Mouse (Mus musculus) lung, postnatal 36 days (tissue): ENCODE data around the gene Msrb1.
"Not testable (repeated sequence)": the region's sequence is repeated elsewhere in the genome, so short reads cannot be mapped to it uniquely, and the experiment has no call there.

Experiments
- DNase-seq: peaks from one replicate; pipeline ENCODE4 v3.0.0; 2022; ENCODE audit warnings: mixed read lengths

The Msrb1 gene

DNA sequence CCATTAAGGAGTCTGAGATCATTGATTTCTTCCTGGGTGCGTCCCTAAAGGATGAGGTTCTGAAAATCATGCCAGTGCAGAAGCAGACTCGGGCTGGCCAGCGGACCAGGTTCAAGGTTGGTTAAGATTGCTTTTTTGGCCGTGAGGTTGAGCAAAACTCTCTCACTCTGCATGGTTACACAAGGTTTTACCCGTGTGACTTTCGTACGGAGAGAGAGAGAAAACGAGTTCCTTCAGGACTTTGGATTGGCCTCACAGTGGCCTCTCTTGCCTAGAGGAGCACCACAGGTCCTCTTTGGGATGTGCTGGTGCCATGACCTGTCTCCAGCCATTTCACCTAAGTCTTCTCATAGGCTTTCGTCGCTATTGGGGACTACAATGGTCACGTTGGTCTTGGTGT is 15.8 kb upstream of the Msrb1 start:
- not testable (repeated sequence) for DNase-seq

- DNase-seq, result not testable (repeated sequence)
These were observed 15.0 kb upstream of the Msrb1 start for GRCm38 (mm10) chr17:24721383-24721955.

DNA sequence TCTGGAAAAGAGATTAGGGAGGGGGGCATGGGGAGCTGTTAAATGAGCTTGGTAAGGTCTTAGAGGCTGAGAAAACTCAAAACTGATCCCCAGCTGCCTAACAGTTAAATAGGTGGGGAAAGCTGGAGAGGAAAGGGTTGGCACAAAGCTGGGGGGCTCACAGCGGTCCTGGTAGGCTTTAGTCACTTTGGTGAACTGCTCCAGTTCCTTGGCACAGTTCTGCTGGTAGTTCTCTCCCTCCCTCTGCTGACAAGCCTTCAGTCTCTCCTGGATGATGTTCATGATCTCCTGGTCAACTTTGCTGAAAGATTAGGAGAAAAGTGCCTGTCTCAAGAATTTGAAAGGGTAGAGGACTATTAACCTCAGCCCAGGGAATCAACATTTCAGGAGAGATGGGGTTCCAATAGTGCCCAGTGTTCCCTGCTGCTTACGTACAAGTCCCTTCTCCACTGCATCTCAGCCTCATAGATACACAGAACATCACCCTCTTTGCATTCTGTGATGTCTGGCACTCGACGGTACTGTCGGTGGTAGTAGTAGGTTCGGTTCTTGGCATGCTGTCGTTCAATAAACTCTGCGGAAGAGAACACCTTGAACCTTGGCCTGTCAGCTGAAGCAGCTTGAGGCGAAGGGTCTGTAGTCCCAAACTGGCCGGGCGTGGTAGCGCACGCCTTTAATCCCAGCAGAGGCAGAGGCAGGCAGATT is 14.1 kb upstream of the Msrb1 start:
- no peak for DNase-seq

- no peak for DNase-seq
These were observed 13.1 kb upstream of the Msrb1 start for GRCm38 (mm10) chr17:24723122-24723880.

- no peak for DNase-seq
These were observed 12.6 kb upstream of the Msrb1 start for GRCm38 (mm10) chr17:24723881-24724180.

- peak; percentile 98 for DNase-seq
These were observed 12.3 kb upstream of the Msrb1 start, which contains the start of gene Ndufb10 for GRCm38 (mm10) chr17:24724184-24724583. Gene Ndufb10 (minus strand): TSS chr17:24724478.

GRCm38 (mm10) chr17:24725637-24726390 is 10.6 kb upstream of the Msrb1 start:
- no peak for DNase-seq

DNA sequence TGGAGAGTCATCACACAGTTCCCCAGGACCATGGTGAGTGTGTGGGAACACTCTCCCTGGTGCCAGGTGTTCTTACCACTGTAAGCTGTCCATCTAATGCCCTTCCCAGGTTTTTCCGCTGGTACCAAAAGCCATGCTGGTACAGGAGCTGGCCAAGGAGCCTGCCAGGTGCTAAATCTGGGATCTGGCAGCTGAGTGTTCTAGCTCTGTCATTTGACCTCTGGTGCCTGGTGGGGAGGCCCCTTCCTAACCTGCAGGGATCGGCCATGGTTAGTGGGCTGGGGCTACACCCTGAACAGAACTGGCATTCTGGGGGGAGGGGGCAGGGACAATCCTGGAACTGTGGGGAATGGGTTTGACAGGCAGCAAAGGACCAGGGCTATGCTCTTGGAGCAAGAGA is 8.8 kb upstream of the Msrb1 start, which contains the start of gene Rpl3l:
Gene Rpl3l (plus strand): TSS at position 203 of the 400 bp plus-strand sequence.
- DNase-seq, result no peak

- DNase-seq, result no peak
These were observed 8.3 kb upstream of the Msrb1 start for GRCm38 (mm10) chr17:24728184-24728583.

- no peak for DNase-seq
These were observed 7.4 kb upstream of the Msrb1 start for GRCm38 (mm10) chr17:24729067-24729466.

- no peak for DNase-seq
These were observed 5.7 kb upstream of the Msrb1 start for GRCm38 (mm10) chr17:24730787-24731186.

DNA sequence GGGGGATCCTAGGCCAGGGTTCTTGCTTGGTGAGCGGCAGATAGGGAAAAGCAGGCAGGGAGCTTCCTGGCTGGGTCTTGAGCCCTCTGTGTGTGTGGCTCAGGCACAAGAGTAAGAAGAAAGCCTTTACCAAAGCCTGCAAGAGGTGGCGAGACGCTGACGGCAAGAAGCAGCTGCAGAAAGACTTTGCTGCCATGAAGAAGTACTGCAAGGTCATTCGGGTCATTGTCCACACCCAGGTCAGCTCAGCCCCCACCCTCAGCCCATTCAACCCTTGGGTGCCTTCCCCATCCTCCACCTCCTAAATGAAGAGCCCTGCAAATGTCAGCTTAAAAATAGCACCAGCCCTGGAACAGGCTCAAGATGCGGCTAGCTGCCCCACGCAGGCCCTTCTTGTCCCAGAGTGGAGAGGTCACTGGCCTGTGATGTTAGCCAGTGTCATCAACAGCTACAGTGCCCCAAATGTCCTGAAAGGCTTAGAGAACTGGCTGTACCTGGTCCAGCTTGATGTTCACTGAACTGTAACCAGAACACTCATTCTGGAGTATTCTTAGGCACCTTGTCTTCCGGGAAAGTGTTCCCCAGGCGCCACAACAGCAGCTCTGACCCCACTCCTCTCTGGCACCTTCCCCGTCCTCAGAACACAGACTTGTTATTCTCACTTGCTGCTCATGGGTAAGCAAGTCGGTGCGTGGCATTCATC is 4.1 kb upstream of the Msrb1 start:
- no peak for DNase-seq

DNA sequence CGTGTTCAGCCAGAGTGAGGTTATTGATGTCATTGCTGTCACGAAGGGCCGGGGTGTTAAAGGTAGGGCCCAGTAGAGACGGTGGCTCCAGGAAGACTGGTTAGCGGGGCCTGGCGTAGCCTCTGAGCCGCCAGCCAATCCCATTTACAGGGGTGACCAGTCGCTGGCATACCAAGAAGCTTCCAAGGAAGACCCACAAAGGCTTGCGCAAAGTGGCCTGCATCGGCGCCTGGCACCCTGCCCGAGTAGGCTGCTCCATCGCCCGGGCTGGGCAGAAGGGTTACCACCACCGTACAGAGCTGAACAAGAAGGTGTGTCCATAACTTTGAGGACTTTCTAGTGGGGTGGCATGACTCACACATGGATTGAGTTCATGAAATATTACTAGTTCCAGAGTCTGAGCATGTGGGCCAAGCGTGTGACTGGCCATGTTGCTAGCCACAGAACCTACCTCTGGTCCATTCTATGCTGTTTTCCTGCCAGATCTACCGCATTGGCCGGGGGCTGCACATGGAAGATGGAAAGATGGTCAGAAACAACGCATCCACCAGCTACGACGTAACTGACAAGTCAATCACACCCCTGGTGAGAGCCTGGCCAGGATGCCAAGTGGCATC is 2.9 kb upstream of the Msrb1 start:
- no peak for DNase-seq

GRCm38 (mm10) chr17:24734513-24734912 is 1.9 kb upstream of the Msrb1 start:
- peak; percentile 24 for DNase-seq

DNA sequence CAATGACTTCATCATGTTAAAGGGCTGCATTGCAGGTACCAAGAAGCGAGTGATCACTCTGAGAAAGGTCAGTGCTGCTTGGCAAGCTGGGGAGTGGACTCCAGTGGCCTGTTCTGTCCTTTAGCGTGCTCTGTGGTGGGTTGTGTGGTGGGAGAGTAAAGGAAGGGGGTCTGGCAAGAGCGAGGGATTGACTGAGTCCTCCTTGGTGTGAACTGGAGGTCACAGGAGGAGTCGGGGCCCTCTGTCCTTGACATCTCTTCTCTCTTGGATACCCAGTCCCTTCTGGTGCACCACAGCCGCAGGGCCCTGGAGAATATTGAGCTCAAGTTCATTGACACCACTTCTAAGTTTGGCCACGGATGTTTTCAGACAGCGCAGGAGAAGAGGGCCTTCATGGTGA is 996 bp upstream of the Msrb1 start:
- DNase-seq, result no peak

- DNase-seq, result peak; percentile 50
These were observed 831 bp downstream of the Msrb1 start for GRCm38 (mm10) chr17:24737135-24737810.

GRCm38 (mm10) chr17:24738238-24738637 is 1.8 kb downstream of the Msrb1 start:
- peak; percentile 24 for DNase-seq

DNA sequence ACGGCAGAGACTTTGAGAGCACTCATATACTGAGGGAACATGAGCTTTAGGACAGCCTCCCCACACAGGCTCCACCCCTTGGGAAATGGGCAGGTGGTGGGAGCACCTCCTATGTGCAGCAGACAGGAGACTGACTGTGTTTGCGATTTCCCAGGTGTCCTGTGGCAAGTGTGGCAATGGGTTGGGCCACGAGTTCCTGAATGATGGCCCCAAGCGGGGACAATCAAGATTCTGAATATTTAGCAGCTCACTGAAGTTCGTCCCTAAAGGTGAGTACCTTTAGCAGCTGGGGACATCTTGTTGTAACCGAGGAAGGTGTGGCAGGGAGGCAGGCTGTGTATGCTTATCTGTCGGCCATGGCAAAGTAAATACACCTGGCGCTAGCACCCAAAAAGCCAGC is 3.5 kb downstream of the Msrb1 start:
- no peak for DNase-seq

DNA sequence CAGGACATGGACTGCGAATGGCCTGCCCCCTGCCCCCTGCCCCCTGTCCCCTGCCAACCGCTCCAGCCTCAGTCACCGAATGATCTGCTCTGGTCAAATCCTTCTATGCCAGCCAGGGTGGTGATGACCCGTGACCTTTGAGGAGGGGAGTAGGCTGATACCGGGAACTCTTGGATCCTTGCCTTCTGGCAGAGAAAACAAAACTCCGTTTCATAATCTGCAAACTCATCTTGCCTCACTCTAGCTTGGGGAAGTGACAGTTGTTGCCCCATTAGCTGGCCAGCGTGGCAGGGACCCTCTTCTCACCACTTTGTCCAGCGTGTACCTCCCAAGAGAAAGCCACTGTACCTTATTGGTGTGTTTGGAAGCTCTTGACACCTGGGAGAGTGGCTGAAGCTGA is 5.9 kb downstream of the Msrb1 start:
- DNase-seq, result peak; percentile 63

DNA sequence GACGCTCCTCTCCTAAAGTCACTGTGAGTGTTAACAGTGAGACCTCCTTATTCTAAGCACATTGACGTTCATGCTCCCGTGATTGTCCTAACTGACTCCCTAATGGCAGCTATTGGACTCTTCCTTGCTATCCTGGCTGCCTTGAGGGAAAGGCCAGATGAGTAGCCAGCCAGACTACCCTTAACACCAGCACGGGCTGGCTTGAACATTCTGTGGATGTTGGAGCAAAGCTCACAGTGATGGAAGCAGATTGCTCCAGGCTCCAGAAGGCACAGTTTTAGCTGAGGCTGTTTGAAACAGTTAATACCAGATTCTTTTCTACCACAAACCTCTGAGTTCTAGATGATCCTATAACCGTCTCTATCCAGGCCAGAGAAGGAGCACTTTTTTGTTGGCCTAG is 7.5 kb downstream of the Msrb1 start:
- DNase-seq, result no peak

- no peak for DNase-seq
These were observed 7.9 kb downstream of the Msrb1 start for GRCm38 (mm10) chr17:24744381-24744780.
